Mouse (Mus musculus): ENCODE measurements at regions not wholly inside any gene's neighbourhood (a gene's known extent, or its start where the extent isn't known, plus 50 kb on each side); places are given as distances from the start of the nearest gene placed in this dataset.

DNA sequence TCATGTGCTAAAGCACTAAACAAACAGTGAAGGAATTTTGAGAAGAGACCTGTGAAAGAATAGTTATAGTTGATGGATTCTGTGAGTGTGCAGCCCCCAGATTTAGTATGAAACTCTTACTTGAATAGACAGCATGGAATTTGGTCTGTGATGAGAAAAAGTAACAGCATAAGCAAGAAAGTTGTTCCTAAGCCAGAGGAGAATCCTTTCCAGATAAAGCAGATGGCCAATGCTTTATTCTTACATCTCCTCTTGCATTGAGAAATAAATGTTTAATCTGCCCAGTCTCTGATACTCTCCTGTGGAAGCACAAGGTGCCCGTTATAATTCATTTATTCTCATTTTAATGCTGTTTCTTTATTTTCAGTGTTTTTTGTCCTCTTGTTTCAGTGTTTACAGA, 263.5 kb downstream of the Tecrl start:
- no peaks in the 10 kb centered on the region for H3K4me1 ChIP-seq (ENCODE audit: control insufficient read depth, insufficient read depth, low read length)
- no peak for ATAC-seq
- peak; percentile 6 for DNase-seq (ENCODE audit: low spot score)
- H3K27ac ChIP-seq (ENCODE audit: low read depth, low read length) = no peak overlapping the region
- H3K4me2 ChIP-seq (ENCODE audit: low read length) = no peak overlapping the region
- no peaks in the 10 kb centered on the region for H3K36me3 ChIP-seq (ENCODE audit: control insufficient read depth, insufficient read depth, low read length)
- no peak overlapping the region for H3K4me3 ChIP-seq (ENCODE audit: low read depth, low read length)
- 88% methylated on average over 1 of the region's 1 CpGs for WGBS
- H3K27me3 ChIP-seq (replicated peaks; ENCODE audit: control insufficient read depth, insufficient read depth, low read length) = no peaks in the 10 kb centered on the region
- no peak overlapping the region for H3K9ac ChIP-seq (ENCODE audit: low read length)
- H3K9me3 ChIP-seq (replicated peaks; ENCODE audit: control insufficient read depth, low read length) = no peaks in the 10 kb centered on the region

DNA sequence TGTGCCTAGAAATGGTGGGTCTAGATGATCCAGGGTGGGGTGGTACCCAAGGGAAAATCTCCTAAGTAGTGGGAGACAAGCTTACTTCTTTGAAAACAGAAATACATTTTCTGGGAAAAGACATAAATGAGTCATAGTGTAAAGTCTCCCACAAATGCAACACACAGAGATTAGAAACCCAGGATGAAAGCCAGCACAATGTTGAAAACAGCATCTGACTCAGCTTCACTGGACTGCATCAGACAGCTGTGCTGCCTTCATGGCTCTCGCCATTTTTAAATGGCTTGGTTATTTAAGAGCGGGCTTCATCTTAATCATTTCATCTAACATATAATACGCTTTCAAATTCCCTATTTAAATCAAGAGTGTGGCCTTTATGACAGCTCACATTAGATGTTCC, 300.2 kb downstream of the Tecrl start:
- Histone ChIP-seq H3K4me2 (ENCODE audit: low read length) (no peak overlapping the region), H3K9ac (ENCODE audit: low read length) (no peak overlapping the region), H3K27ac (ENCODE audit: low read depth, low read length) (no peak overlapping the region), H3K9me3 (replicated peaks; ENCODE audit: control insufficient read depth, low read length) (no peaks in the 10 kb centered on the region), H3K36me3 (ENCODE audit: control insufficient read depth, insufficient read depth, low read length) (no peaks in the 10 kb centered on the region), H3K27me3 (replicated peaks; ENCODE audit: control insufficient read depth, insufficient read depth, low read length) (no peaks in the 10 kb centered on the region), H3K4me3 (ENCODE audit: low read depth, low read length) (no peak overlapping the region), H3K4me1 (ENCODE audit: control insufficient read depth, insufficient read depth, low read length) (no peaks in the 10 kb centered on the region)
- 96% methylated on average over 3 of the region's 3 CpGs for WGBS
- DNase-seq (ENCODE audit: low spot score) (no peak), ATAC-seq (no peak)

DNA sequence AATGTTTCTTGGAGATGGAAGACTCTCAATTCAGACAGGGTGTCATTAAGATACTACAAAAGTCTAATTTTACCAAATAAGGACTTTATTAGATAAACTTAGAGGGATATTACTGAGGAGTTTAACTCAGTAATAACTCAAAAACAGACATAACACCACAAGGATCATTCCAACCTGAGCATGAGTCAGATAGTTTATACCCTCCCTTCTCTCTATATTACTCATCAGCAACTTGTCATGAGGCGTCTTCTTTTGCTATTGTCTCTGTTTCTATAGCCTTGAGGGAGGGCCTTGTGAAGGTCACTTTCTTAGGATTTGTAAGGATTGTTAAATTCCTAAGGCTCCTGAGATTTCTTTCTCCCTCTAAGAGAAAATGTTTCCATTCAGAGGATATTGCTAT, 307.8 kb downstream of the Tecrl start:
- no peak overlapping the region for H3K4me2 ChIP-seq (ENCODE audit: low read length)
- no peaks in the 10 kb centered on the region for H3K27me3 ChIP-seq (replicated peaks; ENCODE audit: control insufficient read depth, insufficient read depth, low read length)
- no peak overlapping the region for H3K27ac ChIP-seq (ENCODE audit: low read depth, low read length)
- DNase-seq (ENCODE audit: low spot score) (no peak), ATAC-seq (no peak)
- H3K9ac ChIP-seq (ENCODE audit: low read length) = no peak overlapping the region
- no peaks in the 10 kb centered on the region for H3K4me1 ChIP-seq (ENCODE audit: control insufficient read depth, insufficient read depth, low read length)
- H3K9me3 ChIP-seq (replicated peaks; ENCODE audit: control insufficient read depth, low read length) = no peaks in the 10 kb centered on the region
- H3K36me3 ChIP-seq (ENCODE audit: control insufficient read depth, insufficient read depth, low read length) = no peaks in the 10 kb centered on the region
- whole genome bisulfite sequencing = 93% methylated on average over 1 of the region's 1 CpGs
- H3K4me3 ChIP-seq (ENCODE audit: low read depth, low read length) = no peak overlapping the region

DNA sequence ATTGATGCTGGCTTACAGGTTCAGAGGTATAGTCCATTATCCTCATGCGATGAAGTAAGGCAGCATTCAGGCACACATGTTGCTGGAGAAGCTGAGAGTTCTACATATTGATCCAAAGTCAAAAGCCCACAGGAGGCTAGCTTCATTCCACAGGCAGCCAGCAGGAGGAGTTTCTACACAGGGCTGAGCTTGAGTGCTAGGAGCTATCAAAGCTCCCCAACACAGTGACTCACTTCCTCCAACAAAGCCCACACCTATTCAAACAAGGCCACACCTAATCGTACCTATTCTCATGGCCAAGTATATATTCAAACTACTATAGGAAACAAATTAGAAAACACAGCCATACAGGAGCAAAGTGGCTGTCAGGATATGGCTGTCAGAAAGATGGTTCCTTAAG, 325.3 kb downstream of the Tecrl start:
- no peak overlapping the region for H3K9ac ChIP-seq (ENCODE audit: low read length)
- H3K4me1 ChIP-seq (ENCODE audit: control insufficient read depth, insufficient read depth, low read length) = no peaks in the 10 kb centered on the region
- no peaks in the 10 kb centered on the region for H3K27me3 ChIP-seq (replicated peaks; ENCODE audit: control insufficient read depth, insufficient read depth, low read length)
- H3K9me3 ChIP-seq (replicated peaks; ENCODE audit: control insufficient read depth, low read length) = no peaks in the 10 kb centered on the region
- DNase-seq (ENCODE audit: low spot score) (no peak), ATAC-seq (no peak)
- no peaks in the 10 kb centered on the region for H3K36me3 ChIP-seq (ENCODE audit: control insufficient read depth, insufficient read depth, low read length)
- no peak overlapping the region for H3K4me3 ChIP-seq (ENCODE audit: low read depth, low read length)
- no peak overlapping the region for H3K27ac ChIP-seq (ENCODE audit: low read depth, low read length)
- WGBS = 89% methylated on average over 2 of the region's 2 CpGs
- no peak overlapping the region for H3K4me2 ChIP-seq (ENCODE audit: low read length)

GRCm38 (mm10) chr5:83006038-83006437, 349.0 kb downstream of the Tecrl start:
- ATAC-seq (no peak), DNase-seq (ENCODE audit: low spot score) (peak; percentile 20)

GRCm38 (mm10) chr5:82989056-82989455, 365.9 kb downstream of the Tecrl start:
- no peaks in the 10 kb centered on the region for H3K9me3 ChIP-seq (replicated peaks; ENCODE audit: control insufficient read depth, low read length)
- no peak overlapping the region for H3K4me2 ChIP-seq (ENCODE audit: low read length)
- H3K4me3 ChIP-seq (ENCODE audit: low read depth, low read length) = no peak overlapping the region
- H3K27me3 ChIP-seq (replicated peaks; ENCODE audit: control insufficient read depth, insufficient read depth, low read length) = no peaks in the 10 kb centered on the region
- no peaks in the 10 kb centered on the region for H3K36me3 ChIP-seq (ENCODE audit: control insufficient read depth, insufficient read depth, low read length)
- no peak overlapping the region for H3K9ac ChIP-seq (ENCODE audit: low read length)
- WGBS = 55% methylated on average over 5 of the region's 5 CpGs
- H3K27ac ChIP-seq (ENCODE audit: low read depth, low read length) = no peak overlapping the region
- H3K4me1 ChIP-seq (ENCODE audit: control insufficient read depth, insufficient read depth, low read length) = no peaks in the 10 kb centered on the region
- ATAC-seq = peak; percentile 96
- DNase-seq (ENCODE audit: low spot score) = peak; percentile 93

More at GRCm38 (mm10) chr5:83006038-83006437, 349.0 kb downstream of the Tecrl start:
- H3K4me3 ChIP-seq (ENCODE audit: low read depth, low read length) = no peak overlapping the region
- H3K36me3 ChIP-seq (ENCODE audit: control insufficient read depth, insufficient read depth, low read length) = no peaks in the 10 kb centered on the region
- H3K4me1 ChIP-seq (ENCODE audit: control insufficient read depth, insufficient read depth, low read length) = no peaks in the 10 kb centered on the region
- no peaks in the 10 kb centered on the region; the same call in 1 of the 2 replicates for H3K9me3 ChIP-seq (replicated peaks; ENCODE audit: control insufficient read depth, low read length)
- no peak overlapping the region for H3K9ac ChIP-seq (ENCODE audit: low read length)
- H3K27me3 ChIP-seq (replicated peaks; ENCODE audit: control insufficient read depth, insufficient read depth, low read length) = no peaks in the 10 kb centered on the region
- H3K27ac ChIP-seq (ENCODE audit: low read depth, low read length) = no peak overlapping the region
- no peak overlapping the region for H3K4me2 ChIP-seq (ENCODE audit: low read length)

- Histone ChIP-seq H3K27ac (ENCODE audit: low read depth, low read length) (no peak overlapping the region), H3K4me3 (ENCODE audit: low read depth, low read length) (no peak overlapping the region), H3K4me1 (ENCODE audit: control insufficient read depth, insufficient read depth, low read length) (no peaks in the 10 kb centered on the region), H3K9ac (ENCODE audit: low read length) (no peak overlapping the region), H3K9me3 (replicated peaks; ENCODE audit: control insufficient read depth, low read length) (no peaks in the 10 kb centered on the region), H3K27me3 (replicated peaks; ENCODE audit: control insufficient read depth, insufficient read depth, low read length) (no peaks in the 10 kb centered on the region; the same call in 1 of the 2 replicates), H3K36me3 (ENCODE audit: control insufficient read depth, insufficient read depth, low read length) (no peaks in the 10 kb centered on the region), H3K4me2 (ENCODE audit: low read length) (no peak overlapping the region)
- ATAC-seq = no peak
- WGBS = 87% methylated on average over 2 of the region's 2 CpGs
- no peak for DNase-seq (ENCODE audit: low spot score)
These were observed 385.7 kb downstream of the Tecrl start for GRCm38 (mm10) chr5:82969315-82969714.

DNA sequence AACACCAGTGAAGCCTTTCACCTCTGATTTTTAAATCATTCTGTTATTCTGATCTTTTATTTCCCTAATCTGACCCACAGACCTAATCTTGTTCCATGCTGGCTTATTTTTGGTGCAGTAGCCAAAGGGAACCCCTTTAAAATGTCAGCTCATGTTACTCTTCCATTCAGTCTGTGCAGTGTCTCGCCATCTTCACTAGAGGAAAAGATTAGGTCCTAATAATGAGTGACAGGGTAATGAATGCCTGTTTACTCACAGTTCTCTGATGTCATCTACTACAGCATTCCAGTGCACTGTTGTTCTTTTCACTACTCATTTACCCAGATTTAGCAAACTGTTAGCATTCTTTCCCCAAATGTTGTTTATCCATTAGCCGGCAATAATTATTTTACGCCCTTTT, 388.2 kb downstream of the Tecrl start:
- Histone ChIP-seq H3K4me3 (ENCODE audit: low read depth, low read length) (no peak overlapping the region), H3K4me2 (ENCODE audit: low read length) (no peak overlapping the region), H3K9me3 (replicated peaks; ENCODE audit: control insufficient read depth, low read length) (no peaks in the 10 kb centered on the region), H3K9ac (ENCODE audit: low read length) (no peak overlapping the region), H3K4me1 (ENCODE audit: control insufficient read depth, insufficient read depth, low read length) (no peaks in the 10 kb centered on the region), H3K27ac (ENCODE audit: low read depth, low read length) (no peak overlapping the region), H3K36me3 (ENCODE audit: control insufficient read depth, insufficient read depth, low read length) (no peaks in the 10 kb centered on the region), H3K27me3 (replicated peaks; ENCODE audit: control insufficient read depth, insufficient read depth, low read length) (no peaks in the 10 kb centered on the region; the same call in 1 of the 2 replicates)
- DNase-seq (ENCODE audit: low spot score) = peak; percentile 73
- ATAC-seq = peak; percentile 84
- 4% methylated on average over 3 of the region's 3 CpGs for WGBS

- no peaks in the 10 kb centered on the region; the same call in 1 of the 2 replicates for H3K27me3 ChIP-seq (replicated peaks; ENCODE audit: control insufficient read depth, insufficient read depth, low read length)
- H3K4me1 ChIP-seq (ENCODE audit: control insufficient read depth, insufficient read depth, low read length) = no peaks in the 10 kb centered on the region
- H3K4me3 ChIP-seq (ENCODE audit: low read depth, low read length) = no peak overlapping the region
- H3K9me3 ChIP-seq (replicated peaks; ENCODE audit: control insufficient read depth, low read length) = no peaks in the 10 kb centered on the region
- no peaks in the 10 kb centered on the region for H3K36me3 ChIP-seq (ENCODE audit: control insufficient read depth, insufficient read depth, low read length)
- WGBS = 16% methylated on average over 5 of the region's 5 CpGs
- H3K4me2 ChIP-seq (ENCODE audit: low read length) = no peak overlapping the region
- no peak overlapping the region for H3K9ac ChIP-seq (ENCODE audit: low read length)
- peak overlapping the region; percentile 36; the same call in 1 of the 2 replicates for H3K27ac ChIP-seq (ENCODE audit: low read depth, low read length)
- ATAC-seq (peak; percentile 94), DNase-seq (ENCODE audit: low spot score) (peak; percentile 89)
These were observed 388.8 kb downstream of the Tecrl start for GRCm38 (mm10) chr5:82966180-82966579.

All from forebrain, embryonic 14.5 days (tissue).